Mouse (Mus musculus) liver, embryonic 14.5 days (tissue): Measurements from ENCODE around the gene Pole3. TPM values are rescaled to one million over a fixed set of nuclear protein-coding genes. Genes with fewer than 3 reads are reported as not detected.
A peak's percentile ranks its signal among the peaks of the same experiment; 100 is the strongest.
"Not testable (repeated sequence)": the region's sequence is repeated elsewhere in the genome, so short reads cannot be mapped to it uniquely, and the experiment has no call there.

ENCODE experiments used
- ATAC-seq: fragments of 200-750 bp; cut with Nextera tagmentation; 2 replicates; pipeline ENCODE4 v1.8.0; 2017; ENCODE audit warnings: moderate number of reproducible peaks, mild to moderate bottlenecking, moderate library complexity; ENCODE audit not compliant: insufficient read depth
- DNase-seq, 3 experiments: peaks; one replicate each; pipeline ENCODE4 v3.0.0-alpha.2; 2012 to 2013; ENCODE audit warnings: low read depth in 3 of 3, low spot score in 3 of 3
- H3K27ac ChIP-seq: fragments of 300-500 bp; sonication (generic); 2 replicates; pipeline ENCODE4 v1.5.1; 2014; ENCODE audit warnings: moderate library complexity, mild to moderate bottlenecking, control low read depth, inconsistent platforms
- H3K27me3 ChIP-seq: fragments of 300-500 bp; sonication (generic); 2 replicates; pipeline ENCODE4 v1.6.1; 2014; ENCODE audit warnings: mild to moderate bottlenecking, low read length, moderate library complexity; ENCODE audit not compliant: control insufficient read depth, insufficient read depth
- H3K36me3 ChIP-seq: fragments of 300-500 bp; sonication (generic); replicated peaks from 2 replicates; pipeline ENCODE4 v1.6.1; 2014; ENCODE audit warnings: low read depth; ENCODE audit not compliant: control insufficient read depth, insufficient read depth
- H3K4me1 ChIP-seq, 2 experiments: fragments of 200-500 bp in 1 of 2; fragments of 300-500 bp in 1 of 2; sonication (generic) in 1 of 2; replicated peaks; 2 replicates each; pipeline ENCODE4 v1.6.1; 2012 to 2014; ENCODE audit warnings: antibody characterized with exemption in 1 of 2, inconsistent platforms in 1 of 2, low read length in 1 of 2; ENCODE audit not compliant: control insufficient read depth in 2 of 2, insufficient read depth in 2 of 2
- H3K4me2 ChIP-seq: fragments of 300-500 bp; sonication (generic); 2 replicates; pipeline ENCODE4 v1.6.1; 2014; ENCODE audit warnings: low read depth, mild to moderate bottlenecking, control low read depth, moderate library complexity
- H3K4me3 ChIP-seq, 2 experiments: fragments of 200-500 bp in 1 of 2; fragments of 300-500 bp in 1 of 2; sonication (generic) in 1 of 2; 2 replicates each; pipeline ENCODE4 v1.5.1; 2012 to 2014; ENCODE audit warnings: low read depth in 2 of 2, low read length in 2 of 2, mild to moderate bottlenecking in 2 of 2, control low read depth in 1 of 2, inconsistent platforms in 1 of 2, moderate library complexity in 1 of 2; ENCODE audit not compliant: insufficient read depth in 1 of 2
- H3K9ac ChIP-seq: fragments of 300-500 bp; sonication (generic); replicated peaks from 2 replicates; pipeline ENCODE4 v1.6.1; 2014; ENCODE audit warnings: mild to moderate bottlenecking, control low read depth, moderate library complexity
- H3K9me3 ChIP-seq: fragments of 300-500 bp; sonication (generic); 2 replicates; pipeline ENCODE4 v1.6.1; 2016; ENCODE audit warnings: low read length, mixed read lengths; ENCODE audit not compliant: control insufficient read depth
- CTCF ChIP-seq: IDR thresholded peaks from 2 replicates; pipeline ENCODE4 v1.5.1; 2016; ENCODE audit warnings: antibody characterized with exemption, low read depth, control low read depth
- EP300 ChIP-seq: IDR thresholded peaks from 2 replicates; pipeline ENCODE4 v1.6.1; 2016; ENCODE audit warnings: antibody characterized with exemption, low read depth
- WGBS: fragments of 180-500 bp; shearing (Covaris S2); extraction: QIAGEN DNeasy Blood & Tissue Kit; methylation state at CpG from one replicate; pipeline ENCODE4 v1.1.7; 2014; ENCODE audit not compliant: insufficient replicate concordance; 5-methylcytosine and 5-hydroxymethylcytosine counted together
- polyA plus RNA-seq, 2 experiments: library from polyadenylated mRNA; depleted of rRNA in 1 of 2; stranded (reverse) in 1 of 2; unstranded in 1 of 2; fragments of >200 nt; fragmentation: Nextera tagmentation in 1 of 2; extraction: Ambion mirVana in 1 of 2; gene quantifications; 2 replicates each; pipeline versions ENCODE4 v1.2.1 to v1.2.3; 2012 to 2014

Pole3 gene
- polyA plus RNA-seq, 2 experiments, result 37.4 to 54.7 TPM

DNA sequence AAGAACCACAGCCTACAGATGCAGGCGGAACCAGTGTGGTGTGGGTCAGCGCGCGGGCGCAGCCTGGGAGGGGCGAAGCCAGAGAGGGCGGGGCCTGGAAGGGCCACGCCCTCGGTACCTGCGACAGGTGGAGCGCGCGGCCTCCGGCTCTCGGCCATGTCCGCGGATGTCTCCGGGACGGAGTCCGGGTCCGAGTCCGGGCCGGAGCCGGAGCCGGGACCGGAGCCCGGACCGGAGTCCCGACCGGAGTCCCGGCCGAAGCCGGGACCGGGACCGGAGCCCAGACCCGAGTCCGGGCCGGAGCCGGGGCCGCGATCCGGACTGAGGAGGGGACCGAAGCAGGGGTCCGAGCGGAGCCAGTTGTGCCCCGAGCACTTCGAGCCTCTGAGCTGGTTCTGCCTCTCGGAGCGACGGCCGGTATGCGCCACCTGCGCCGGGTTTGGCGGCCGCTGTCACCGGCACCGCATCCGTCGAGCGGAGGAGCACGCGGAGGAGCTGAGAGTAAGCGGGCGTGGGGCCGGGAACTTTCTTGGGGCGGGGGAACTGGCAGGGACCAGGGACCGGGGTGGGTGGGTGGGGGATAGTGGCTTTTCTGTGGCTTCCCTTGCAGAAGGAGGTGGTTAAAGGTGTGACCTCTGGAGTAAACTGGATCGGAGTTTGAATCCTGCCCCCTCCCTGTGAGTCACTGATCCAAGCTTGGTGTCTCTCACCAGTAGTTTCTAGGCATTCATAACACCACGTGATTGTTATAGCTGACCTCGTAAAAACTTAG is 44.7 kb downstream of the Pole3 start, which contains the start of gene Bspry:
Gene Bspry, plus strand, starts transcription at position 117 of the 772 bp plus-strand sequence.
- TF ChIP-seq EP300 (no peak), CTCF (no peak)
- H3K27ac ChIP-seq, result no peak within 1 kb of the TSS
- ATAC-seq, result peak; percentile 68
- H3K4me2 ChIP-seq, result peak within 1 kb of the TSS; percentile 80
- 2% methylated on average over 71 of the region's 71 CpGs for WGBS
- H3K4me3 ChIP-seq, result peak within 1 kb of the TSS; percentile 7 to 57
- no peak within 1 kb of the TSS for H3K9ac ChIP-seq
- H3K4me1 ChIP-seq, result peaks cover 12% of the 10 kb centered on the region in 2 experiments
- peaks cover 26% of the 10 kb centered on the region for H3K27me3 ChIP-seq
- H3K9me3 ChIP-seq, result no peaks in the 10 kb centered on the region
- H3K36me3 ChIP-seq, result no peaks in the 10 kb centered on the region
- no peak for DNase-seq

DNA sequence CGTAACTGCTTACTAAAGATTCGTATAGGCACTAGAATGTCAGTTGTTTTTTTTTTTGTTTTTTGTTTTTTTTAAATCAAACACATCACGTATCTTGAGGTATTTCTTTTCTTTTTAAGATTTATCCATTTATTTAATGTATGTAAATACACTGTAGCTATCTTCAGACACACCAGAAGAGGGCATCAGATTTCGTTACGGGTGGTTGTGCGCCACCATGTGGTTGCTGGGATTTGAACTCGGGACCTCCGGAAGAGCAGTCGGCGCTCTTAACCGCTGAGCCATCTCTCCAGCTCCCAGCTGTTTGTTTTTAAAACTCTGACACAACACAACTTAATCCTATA is 45.3 kb downstream of the Pole3 start:
- H3K9ac ChIP-seq, H3K27ac ChIP-seq, H3K4me1 ChIP-seq, H3K9me3 ChIP-seq, H3K36me3 ChIP-seq, DNase-seq: not testable (repeated sequence)
- Histone ChIP-seq H3K4me2 (peak overlapping the region; percentile 80), H3K4me3 (peak overlapping the region; percentile 7 to 57), H3K27me3 (peaks cover 26% of the 10 kb centered on the region)
- peak; percentile 34; the same call in 1 of the 2 replicates for ATAC-seq
- peak; percentile 72 for TF ChIP-seq CTCF
- WGBS, result 11% methylated on average over 11 of the region's 11 CpGs

DNA sequence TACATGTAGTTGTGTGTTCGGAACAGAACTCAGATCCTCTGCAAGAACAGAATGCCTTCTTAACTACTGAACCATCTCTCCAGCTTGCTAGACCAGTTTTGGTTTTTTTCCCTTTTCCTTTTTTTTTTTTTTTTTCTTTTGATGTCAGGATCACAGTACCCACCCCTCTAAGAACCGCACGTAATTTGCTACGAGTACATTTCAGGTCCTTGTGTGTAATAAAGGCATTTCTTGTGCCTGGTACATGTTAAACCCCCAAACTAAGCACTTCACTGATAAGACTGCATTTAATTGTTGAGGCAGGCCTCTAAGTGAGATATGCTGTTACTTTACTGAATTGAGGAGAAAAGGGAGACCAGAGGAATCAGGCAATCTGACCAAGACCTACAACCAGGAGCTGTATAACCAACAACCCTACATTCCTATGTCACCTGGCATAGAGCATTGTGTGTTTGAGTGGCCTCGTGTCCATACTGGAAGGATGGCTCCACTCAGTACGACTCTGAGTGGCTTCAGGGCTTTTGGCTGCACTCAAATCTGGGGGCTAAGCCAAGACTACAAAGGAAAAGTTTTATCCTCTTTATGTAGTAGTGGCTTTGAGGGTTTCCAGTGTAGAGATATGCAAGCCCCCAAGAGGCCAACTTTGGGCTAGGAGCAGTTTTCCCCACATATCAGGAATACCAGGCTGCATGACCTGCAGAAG is 47.2 kb downstream of the Pole3 start:
- Histone ChIP-seq H3K36me3 (no peaks in the 10 kb centered on the region), H3K4me2 (no peak overlapping the region), H3K4me3 (no peak overlapping the region), H3K9ac (no peak overlapping the region), H3K4me1 (peaks cover 6 to 7% of the 10 kb centered on the region in 2 experiments; a peak in 3 of 4 replicates), H3K27me3 (peaks cover 26% of the 10 kb centered on the region), H3K9me3 (no peaks in the 10 kb centered on the region), H3K27ac (no peak overlapping the region)
- ATAC-seq (no peak), DNase-seq (no peak)
- TF ChIP-seq CTCF, result no peak
- TF ChIP-seq EP300, result no peak
- 73% methylated on average over 6 of the region's 6 CpGs for WGBS

DNA sequence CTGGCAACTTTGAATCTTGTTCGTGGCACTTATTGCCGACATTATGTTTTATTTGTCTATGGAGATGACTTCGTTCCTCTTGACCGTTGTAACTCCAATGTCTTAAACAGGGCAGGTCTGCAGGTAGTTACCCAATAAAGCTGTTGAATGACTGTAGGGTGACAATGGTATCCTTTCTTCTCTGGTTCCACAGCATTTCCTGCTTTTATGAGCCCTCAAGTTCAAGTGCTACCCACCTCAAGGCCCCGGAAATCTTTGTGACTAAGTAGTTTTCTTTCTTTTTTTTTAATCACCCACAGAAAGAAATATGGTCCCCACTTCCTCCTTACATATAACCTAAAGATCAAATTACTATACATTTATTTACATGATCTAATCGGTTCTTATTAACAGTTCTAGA is 49.1 kb downstream of the Pole3 start:
- Histone ChIP-seq H3K4me3 (no peak overlapping the region), H3K4me1 (peaks cover 6 to 7% of the 10 kb centered on the region in 2 experiments; a peak in 3 of 4 replicates), H3K27me3 (peaks cover 16% of the 10 kb centered on the region), H3K9ac (no peak overlapping the region), H3K4me2 (no peak overlapping the region), H3K9me3 (no peaks in the 10 kb centered on the region), H3K36me3 (no peaks in the 10 kb centered on the region), H3K27ac (no peak overlapping the region)
- ATAC-seq (no peak), DNase-seq (no peak)
- 76% methylated on average over 6 of the region's 6 CpGs for WGBS
- TF ChIP-seq CTCF (no peak), EP300 (no peak)

DNA sequence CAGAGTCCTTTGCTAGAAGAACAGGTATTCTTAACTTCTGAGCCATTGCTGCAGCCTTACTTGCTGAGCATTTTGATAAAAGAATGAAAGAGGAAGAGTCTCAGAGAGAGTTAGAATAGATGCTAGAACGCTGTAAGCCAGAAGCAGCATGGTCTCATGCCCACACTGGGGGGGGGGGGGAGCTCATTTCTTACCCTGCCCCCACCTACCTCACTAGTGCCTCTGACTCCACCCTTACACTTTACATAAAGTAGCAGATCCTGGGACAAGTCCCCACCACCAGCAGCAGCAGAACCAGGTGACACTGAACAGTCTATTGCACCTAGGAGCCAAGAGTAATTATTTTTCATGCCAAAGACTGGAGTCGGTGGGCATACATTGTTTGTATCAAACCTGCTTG is 49.7 kb downstream of the Pole3 start:
- H3K9me3 ChIP-seq, result no peaks in the 10 kb centered on the region
- peaks cover 9% of the 10 kb centered on the region for H3K27me3 ChIP-seq
- H3K27ac ChIP-seq, result no peak overlapping the region
- no peak for ATAC-seq
- no peak overlapping the region for H3K9ac ChIP-seq
- TF ChIP-seq CTCF, result no peak
- TF ChIP-seq EP300, result no peak
- no peaks in the 10 kb centered on the region for H3K36me3 ChIP-seq
- no peak for DNase-seq
- H3K4me3 ChIP-seq, result no peak overlapping the region
- peaks cover 11% of the 10 kb centered on the region in 2 experiments; a peak in 3 of 4 replicates for H3K4me1 ChIP-seq
- 72% methylated on average over 2 of the region's 2 CpGs for WGBS
- no peak overlapping the region for H3K4me2 ChIP-seq

Other genes with a start within 250 kb of the Pole3 start
- gene Fkbp15, start 164.5 kb downstream of the Pole3 start, polyA plus RNA-seq (2012; rRNA removed), result 7.4 and 9.6 TPM in 2 replicates
- gene Fkbp15, start 164.5 kb downstream of the Pole3 start, polyA plus RNA-seq (2014; fragmentation: Nextera tagmentation; extraction: Ambion mirVana), result 9.7 and 11.2 TPM in 2 replicates
- gene Slc31a1, start 164.3 kb downstream of the Pole3 start, polyA plus RNA-seq (2012; rRNA removed), result 17.3 and 22.4 TPM in 2 replicates
- gene Slc31a1, start 164.3 kb downstream of the Pole3 start, polyA plus RNA-seq (2014; fragmentation: Nextera tagmentation; extraction: Ambion mirVana), result 36.6 and 41.3 TPM in 2 replicates
- 24.1 and 40.2 TPM in 2 replicates for gene Cdc26, start 116.4 kb downstream of the Pole3 start, polyA plus RNA-seq (2012; rRNA removed)
- gene Cdc26, start 116.4 kb downstream of the Pole3 start, polyA plus RNA-seq (2014; fragmentation: Nextera tagmentation; extraction: Ambion mirVana), result 65.7 and 71.0 TPM in 2 replicates
- 8.3 and 9.8 TPM in 2 replicates for gene Prpf4, start 116.3 kb downstream of the Pole3 start, polyA plus RNA-seq (2012; rRNA removed)
- 9.0 and 10.3 TPM in 2 replicates for gene Prpf4, start 116.3 kb downstream of the Pole3 start, polyA plus RNA-seq (2014; fragmentation: Nextera tagmentation; extraction: Ambion mirVana)
- gene Rnf183, start 89.8 kb downstream of the Pole3 start, polyA plus RNA-seq (2012; rRNA removed), result 0.15 TPM in 1 of 2 replicates, not detected in the other
- not detected in 2 replicates for gene Rnf183, start 89.8 kb downstream of the Pole3 start, polyA plus RNA-seq (2014; fragmentation: Nextera tagmentation; extraction: Ambion mirVana)
- 0.58 and 0.83 TPM in 2 replicates for gene Wdr31, start 54.2 kb downstream of the Pole3 start, polyA plus RNA-seq (2012; rRNA removed)
- 1.6 and 1.7 TPM in 2 replicates for gene Wdr31, start 54.2 kb downstream of the Pole3 start, polyA plus RNA-seq (2014; fragmentation: Nextera tagmentation; extraction: Ambion mirVana)
- 0.19 and 0.25 TPM in 2 replicates for gene Bspry, start 45.0 kb downstream of the Pole3 start, polyA plus RNA-seq (2012; rRNA removed)
- 0.17 and 0.23 TPM in 2 replicates for gene Bspry, start 45.0 kb downstream of the Pole3 start, polyA plus RNA-seq (2014; fragmentation: Nextera tagmentation; extraction: Ambion mirVana)
- gene Hdhd3, start 21.6 kb downstream of the Pole3 start, polyA plus RNA-seq (2012; rRNA removed), result 3.6 and 4.2 TPM in 2 replicates
- 6.4 and 9.1 TPM in 2 replicates for gene Hdhd3, start 21.6 kb downstream of the Pole3 start, polyA plus RNA-seq (2014; fragmentation: Nextera tagmentation; extraction: Ambion mirVana)
- 296 and 338 TPM in 2 replicates for gene Alad, start 5.2 kb downstream of the Pole3 start, polyA plus RNA-seq (2012; rRNA removed)
- 629 and 675 TPM in 2 replicates for gene Alad, start 5.2 kb downstream of the Pole3 start, polyA plus RNA-seq (2014; fragmentation: Nextera tagmentation; extraction: Ambion mirVana)
- gene 4933430I17Rik, start 301 bp upstream of the Pole3 start, polyA plus RNA-seq (2012; rRNA removed), result 0.10 and 0.12 TPM in 2 replicates
- 0.08 and 0.20 TPM in 2 replicates for gene 4933430I17Rik, start 301 bp upstream of the Pole3 start, polyA plus RNA-seq (2014; fragmentation: Nextera tagmentation; extraction: Ambion mirVana)
- gene Rgs3, start 34.8 kb upstream of the Pole3 start, polyA plus RNA-seq (2012; rRNA removed), result 3.8 and 3.9 TPM in 2 replicates
- 3.1 and 3.6 TPM in 2 replicates for gene Rgs3, start 34.8 kb upstream of the Pole3 start, polyA plus RNA-seq (2014; fragmentation: Nextera tagmentation; extraction: Ambion mirVana)